Mouse (Mus musculus) CH12.LX (cell line): ENCODE data around the gene Rbm41. TPM values are rescaled to one million over a fixed set of nuclear protein-coding genes. Genes with fewer than 3 reads are reported as not detected.

Experiments used
- DNase-seq: peaks from one replicate; pipeline ENCODE4 v3.0.0-alpha.2; 2013; ENCODE audit errors: extremely low read depth
- H3K27ac ChIP-seq: 2 replicates; pipeline ENCODE4 v1.5.1; 2012; ENCODE audit warnings: low read depth, mild to moderate bottlenecking, control low read depth, moderate library complexity; ENCODE audit not compliant: insufficient read depth
- H3K27me3 ChIP-seq: replicated peaks from 2 replicates; pipeline ENCODE3; 2012; ENCODE audit warnings: inconsistent platforms
- H3K36me3 ChIP-seq, 2 experiments: replicated peaks in 1 of 2; 2 replicates each; pipeline versions ENCODE3 to v1.6.1; 2012; ENCODE audit warnings: inconsistent platforms in 1 of 2, low read length in 1 of 2, mild to moderate bottlenecking in 1 of 2, mixed read lengths in 1 of 2, moderate library complexity in 1 of 2; ENCODE audit not compliant: control insufficient read depth in 1 of 2, insufficient read depth in 1 of 2
- H3K4me1 ChIP-seq, 2 experiments: 2 replicates each; pipeline ENCODE4 v1.6.1; 2012; ENCODE audit warnings: inconsistent platforms in 1 of 2, moderate library complexity in 1 of 2; ENCODE audit not compliant: insufficient read depth in 2 of 2, control insufficient read depth in 1 of 2
- H3K4me2 ChIP-seq: 2 replicates; pipeline ENCODE4 v1.6.1; 2012; ENCODE audit warnings: low read depth, mild to moderate bottlenecking, control low read depth; ENCODE audit not compliant: poor library complexity, insufficient read depth, severe bottlenecking
- H3K4me3 ChIP-seq, 3 experiments: fragments of 150-350 bp in 1 of 3; sonication (generic) in 1 of 3; replicated peaks in 1 of 3; 2 replicates each; pipeline versions ENCODE3 to v1.5.1; 2011 to 2012; ENCODE audit warnings: low read depth in 2 of 3, low read length in 2 of 3, mild to moderate bottlenecking in 2 of 3, moderate library complexity in 2 of 3, control low read depth in 1 of 3, improper control_type of control experiment in 1 of 3, inconsistent platforms in 1 of 3, mixed read lengths in 1 of 3; ENCODE audit not compliant: poor library complexity in 1 of 3
- H3K79me2 ChIP-seq: replicated peaks from 2 replicates; pipeline ENCODE4 v1.6.1; 2012; ENCODE audit warnings: mild to moderate bottlenecking, moderate library complexity; ENCODE audit not compliant: control insufficient read depth, poor library complexity, insufficient read depth, severe bottlenecking; ENCODE audit errors: extremely low read depth
- H3K9ac ChIP-seq: 2 replicates; pipeline ENCODE4 v1.6.1; 2012; ENCODE audit warnings: low read depth, mild to moderate bottlenecking, control low read depth, moderate library complexity; ENCODE audit not compliant: insufficient read depth
- H3K9me3 ChIP-seq: replicated peaks from 2 replicates; pipeline ENCODE3; 2012; ENCODE audit warnings: low read length, inconsistent platforms, mixed read lengths
- BHLHE40 ChIP-seq: IDR thresholded peaks from 2 replicates; pipeline ENCODE4 v1.6.1; 2011; ENCODE audit warnings: mild to moderate bottlenecking, low read depth, low read length, improper control_type of control experiment
- CHD1 ChIP-seq: IDR thresholded peaks from 2 replicates; pipeline ENCODE4 v1.6.1; 2012; ENCODE audit warnings: low read depth, low read length, improper control_type of control experiment, inconsistent platforms
- CHD2 ChIP-seq: IDR thresholded peaks from 2 replicates; pipeline ENCODE4 v1.6.1; 2011; ENCODE audit warnings: low read length, improper control_type of control experiment
- E2F4 ChIP-seq: IDR thresholded peaks from 2 replicates; pipeline ENCODE4 v1.6.1; 2011; ENCODE audit warnings: low read depth, low read length, improper control_type of control experiment; ENCODE audit not compliant: insufficient replicate concordance
- ELF1 ChIP-seq: IDR thresholded peaks from 2 replicates; pipeline ENCODE4 v1.6.1; 2014; ENCODE audit warnings: low read depth, mild to moderate bottlenecking, inconsistent platforms, low read length, improper control_type of control experiment
- EP300 ChIP-seq: IDR thresholded peaks from 2 replicates; pipeline ENCODE4 v1.6.1; 2011; ENCODE audit warnings: low read length, improper control_type of control experiment
- ETS1 ChIP-seq: conservative IDR thresholded peaks from 2 replicates; pipeline ENCODE4 v1.6.1; 2012; ENCODE audit warnings: low read depth, mild to moderate bottlenecking, inconsistent platforms, low read length, improper control_type of control experiment, moderate library complexity
- HCFC1 ChIP-seq: IDR thresholded peaks from 2 replicates; pipeline ENCODE4 v1.6.1; 2012; ENCODE audit warnings: low read depth, mild to moderate bottlenecking, inconsistent platforms, low read length, improper control_type of control experiment
- JUN ChIP-seq: IDR thresholded peaks from 2 replicates; pipeline ENCODE4 v1.6.1; 2011; ENCODE audit warnings: low read depth, mild to moderate bottlenecking, low read length, improper control_type of control experiment, moderate library complexity; ENCODE audit not compliant: insufficient read depth
- MAFK ChIP-seq: IDR thresholded peaks from 2 replicates; pipeline ENCODE4 v1.6.1; 2011; ENCODE audit warnings: low read length, improper control_type of control experiment; ENCODE audit not compliant: insufficient replicate concordance
- MAZ ChIP-seq: IDR thresholded peaks from 2 replicates; pipeline ENCODE4 v1.6.1; 2012; ENCODE audit warnings: low read depth, mild to moderate bottlenecking, inconsistent platforms, low read length, improper control_type of control experiment, moderate library complexity
- MXI1 ChIP-seq: IDR thresholded peaks from 2 replicates; pipeline ENCODE4 v1.6.1; 2011; ENCODE audit warnings: mild to moderate bottlenecking, low read depth, low read length, improper control_type of control experiment
- NELFE ChIP-seq: IDR thresholded peaks from 2 replicates; pipeline ENCODE4 v1.6.1; 2011; ENCODE audit warnings: low read depth, low read length, improper control_type of control experiment
- NRF1 ChIP-seq: IDR thresholded peaks from 2 replicates; pipeline ENCODE4 v1.6.1; 2014; ENCODE audit warnings: low read depth, mild to moderate bottlenecking, inconsistent platforms, low read length, improper control_type of control experiment, moderate library complexity
- PAX5 ChIP-seq: IDR thresholded peaks from 2 replicates; pipeline ENCODE4 v1.6.1; 2012; ENCODE audit warnings: low read length, inconsistent platforms, mixed read lengths
- POLR2A ChIP-seq: IDR thresholded peaks from 2 replicates; pipeline ENCODE4 v1.6.1; 2011; ENCODE audit warnings: low read depth, mild to moderate bottlenecking, improper control_type of control experiment, low read length
- POLR2AphosphoS2 ChIP-seq: IDR thresholded peaks from 2 replicates; pipeline ENCODE4 v1.6.1; 2011; ENCODE audit warnings: low read depth, low read length, improper control_type of control experiment
- RCOR1 ChIP-seq: conservative IDR thresholded peaks from 2 replicates; pipeline ENCODE4 v1.6.1; 2012; ENCODE audit warnings: low read depth, mild to moderate bottlenecking, inconsistent platforms, low read length, improper control_type of control experiment
- TCF12 ChIP-seq: IDR thresholded peaks from 2 replicates; pipeline ENCODE4 v1.6.1; 2014; ENCODE audit warnings: low read depth, mild to moderate bottlenecking, inconsistent platforms, low read length, improper control_type of control experiment
- ZKSCAN1 ChIP-seq: IDR thresholded peaks from 2 replicates; pipeline ENCODE4 v1.6.1; 2012; ENCODE audit warnings: low read depth, inconsistent platforms, low read length, improper control_type of control experiment, borderline replicate concordance
- ZMIZ1 ChIP-seq: IDR thresholded peaks from 2 replicates; pipeline ENCODE4 v1.6.1; 2012; ENCODE audit warnings: low read depth, mild to moderate bottlenecking, inconsistent platforms, low read length, improper control_type of control experiment
- ZNF384 ChIP-seq: IDR thresholded peaks from 2 replicates; pipeline ENCODE4 v1.6.1; 2012; ENCODE audit warnings: low read depth, low read length, improper control_type of control experiment, inconsistent platforms
- dilution Hi-C: fragments of 300-500 bp; cut with MboI; formaldehyde crosslinking; loops from 2 replicates; pipeline ENCODE4 v1.14.3; 2020; ENCODE audit warnings: low sequenced_read_pairs; ENCODE audit not compliant: extremely low pct_unique_long_range_greater_than_20kb, extremely low pct_ligation_motif_present
- in situ Hi-C: fragments of 300-500 bp; cut with MboI; formaldehyde crosslinking; loops from 3 replicates; pipeline ENCODE4 v1.14.3; 2019; ENCODE audit warnings: low sequenced_read_pairs, low pct_ligation_motif_present, low pct_unique_long_range_greater_than_20kb, mixed read lengths
- polyA plus RNA-seq: library from polyadenylated mRNA; unstranded; fragments of >175 nt; gene quantifications from 2 replicates; pipeline ENCODE4 v1.2.1, GENCODE M21; 2012; ENCODE audit warnings: low read depth; ENCODE audit not compliant: insufficient read length
- total RNA-seq, 2 experiments: library from RNA; depleted of rRNA; stranded (reverse); fragments of 300-350 nt in 1 of 2; fragments of >200 nt in 1 of 2; gene quantifications; 2 replicates each; pipeline ENCODE4 v1.2.3; 2012 to 2014

The Rbm41 gene
- total and polyA plus RNA-seq, 3 experiments = 6.5 to 11.1 (median 8.9) TPM

GRCm38 (mm10) chrX:139920572-139920971, 77.8 kb downstream of the Rbm41 start:
- no peak overlapping the region for H3K4me3 ChIP-seq
- H3K27me3 ChIP-seq = no peaks in the 10 kb centered on the region
- no peaks in the 10 kb centered on the region for H3K36me3 ChIP-seq
- in situ Hi-C loops = no loop called here
- no peak overlapping the region for H3K9ac ChIP-seq
- no peaks in the 10 kb centered on the region for H3K4me1 ChIP-seq
- dilution Hi-C loops = no loop called here
- DNase-seq = no peak
- H3K4me2 ChIP-seq = no peak overlapping the region
- H3K79me2 ChIP-seq = no peaks in the 10 kb centered on the region
- no peak for TF ChIP-seq MAZ
- TF ChIP-seq ZNF384 = no peak
- TF ChIP-seq E2F4 = no peak
- TF ChIP-seq ETS1 = no peak
- no peak for TF ChIP-seq RCOR1
- TF ChIP-seq CHD1 = no peak
- no peak for TF ChIP-seq CHD2
- TF ChIP-seq NRF1 = no peak
- no peak for TF ChIP-seq JUN
- no peak for TF ChIP-seq MAFK
- no peak for TF ChIP-seq EP300
- TF ChIP-seq ZMIZ1 = no peak
- TF ChIP-seq POLR2A = no peak
- no peak for TF ChIP-seq POLR2AphosphoS2
- no peak for TF ChIP-seq HCFC1
- no peak for TF ChIP-seq PAX5
- no peak overlapping the region for H3K27ac ChIP-seq
- no peaks in the 10 kb centered on the region for H3K9me3 ChIP-seq

- Histone ChIP-seq H3K4me1 (no peaks in the 10 kb centered on the region), H3K9ac (no peak overlapping the region), H3K4me2 (no peak overlapping the region)
- TF ChIP-seq BHLHE40 (no peak), ELF1 (no peak), MXI1 (no peak), POLR2AphosphoS2 (no peak), EP300 (no peak), CHD1 (no peak), CHD2 (no peak), ZNF384 (no peak), ZKSCAN1 (no peak), ETS1 (no peak), TCF12 (no peak), HCFC1 (no peak), NELFE (no peak)
- TF ChIP-seq, all 38 proteins: peak for 0
- no peak for DNase-seq
- in situ Hi-C loops = no loop called here
- no peaks in the 10 kb centered on the region for H3K36me3 ChIP-seq
- no peaks in the 10 kb centered on the region for H3K27me3 ChIP-seq
- dilution Hi-C loops = no loop called here
- no peaks in the 10 kb centered on the region for H3K9me3 ChIP-seq
- H3K27ac ChIP-seq = no peak overlapping the region
- no peak overlapping the region for H3K4me3 ChIP-seq
- no peaks in the 10 kb centered on the region for H3K79me2 ChIP-seq
Observed at GRCm38 (mm10) chrX:139891387-139891786, 107.0 kb downstream of the Rbm41 start.
